Mouse (Mus musculus): Measurements from ENCODE around the gene Krt13.

Gene Krt13

DNA sequence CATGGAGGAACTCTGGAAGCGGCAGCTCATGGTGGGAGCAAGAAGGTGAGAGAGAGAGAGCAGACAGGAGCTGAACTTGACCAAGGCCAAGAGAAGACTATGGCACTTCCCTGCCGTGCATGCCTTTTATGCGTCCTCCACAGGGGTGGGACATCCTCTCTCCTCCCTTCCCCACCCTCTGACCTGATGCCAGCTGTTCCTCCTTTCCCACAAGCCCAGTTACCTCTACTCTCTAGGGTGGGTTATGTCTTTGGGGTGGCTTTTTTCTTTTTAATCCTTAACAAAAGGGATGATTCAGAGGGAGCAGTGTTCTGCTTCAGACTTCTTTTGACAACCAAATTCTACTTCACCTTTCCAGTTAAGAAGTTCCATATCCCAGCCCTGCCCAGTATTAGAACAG lies at the start of gene Krt13:
TSS of gene Krt13 (minus strand) at position 101 of the 400 bp plus-strand sequence.
- DNase-seq = no peak

DNA sequence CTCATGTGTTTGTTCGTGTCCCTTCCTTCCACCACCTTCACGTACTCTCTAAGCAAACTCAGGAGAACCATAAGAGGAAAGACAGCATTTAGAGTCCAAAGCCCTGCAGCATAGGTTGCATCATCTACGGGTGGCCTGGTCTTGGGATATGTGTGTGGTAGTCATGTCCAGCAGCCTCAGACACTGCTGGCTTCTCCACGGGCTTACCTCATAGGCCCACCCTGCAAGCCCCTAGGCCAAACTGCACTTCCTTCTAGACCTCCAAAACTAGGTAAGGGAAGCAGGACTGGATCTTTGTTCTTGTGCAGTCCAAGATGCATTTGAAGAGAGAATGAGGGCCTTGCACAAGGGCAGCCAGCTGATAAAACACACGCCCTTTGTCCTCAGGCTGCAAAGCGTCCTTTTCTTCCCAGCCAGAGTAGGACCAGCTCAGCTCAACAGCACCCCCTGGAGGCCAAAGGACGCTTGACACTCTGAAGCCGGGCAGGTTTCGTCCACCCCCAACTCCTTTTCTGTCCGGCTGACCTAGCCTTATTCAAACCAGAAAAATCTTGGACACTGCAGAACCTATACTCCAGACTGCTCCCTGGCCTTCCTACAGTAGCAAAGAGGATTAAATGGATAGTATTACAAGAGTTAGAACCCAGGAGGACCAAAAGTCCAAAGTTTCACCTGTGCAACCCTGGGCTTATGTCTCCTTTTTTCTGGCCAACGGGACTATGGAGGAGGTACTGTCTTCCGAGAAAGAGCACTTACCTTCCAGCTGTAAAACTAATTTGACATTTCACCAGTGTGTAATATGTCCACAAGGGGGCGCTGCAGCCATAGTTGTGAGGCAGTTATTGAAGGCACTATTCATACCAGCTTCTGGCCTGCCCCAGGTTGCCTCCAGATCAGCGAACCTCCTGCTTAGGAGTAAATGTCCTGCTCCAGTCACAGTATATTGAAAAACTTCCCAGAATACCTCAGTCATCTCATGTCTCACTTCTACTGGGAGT lies 47.7 kb upstream of the Krt13 start:
- peak; percentile 56 to 59 for DNase-seq

GRCm38 (mm10) chr11:100168071-100168470 lies 46.7 kb upstream of the Krt13 start:
- DNase-seq = no peak

DNA sequence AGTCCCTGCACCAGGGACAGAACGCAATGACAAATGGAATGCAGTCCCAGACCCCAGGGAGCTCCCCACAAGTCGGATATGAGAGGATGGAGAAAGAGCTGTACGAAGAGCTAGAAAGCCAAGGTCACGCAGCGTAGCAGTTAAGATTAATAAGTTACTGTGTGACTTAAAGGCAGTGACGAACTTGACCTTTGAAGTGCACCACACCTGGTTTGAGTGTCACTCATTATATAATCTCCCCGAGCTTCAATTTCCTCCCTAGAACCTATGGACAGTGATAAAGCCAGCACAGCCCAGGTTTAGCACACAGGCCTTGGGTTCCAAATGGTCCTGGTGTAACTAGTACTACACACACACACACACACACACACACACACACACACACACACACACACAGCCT lies 43.0 kb upstream of the Krt13 start:
- DNase-seq = no peak

GRCm38 (mm10) chr11:100157908-100158477 lies 36.6 kb upstream of the Krt13 start:
- DNase-seq = no peak

DNA sequence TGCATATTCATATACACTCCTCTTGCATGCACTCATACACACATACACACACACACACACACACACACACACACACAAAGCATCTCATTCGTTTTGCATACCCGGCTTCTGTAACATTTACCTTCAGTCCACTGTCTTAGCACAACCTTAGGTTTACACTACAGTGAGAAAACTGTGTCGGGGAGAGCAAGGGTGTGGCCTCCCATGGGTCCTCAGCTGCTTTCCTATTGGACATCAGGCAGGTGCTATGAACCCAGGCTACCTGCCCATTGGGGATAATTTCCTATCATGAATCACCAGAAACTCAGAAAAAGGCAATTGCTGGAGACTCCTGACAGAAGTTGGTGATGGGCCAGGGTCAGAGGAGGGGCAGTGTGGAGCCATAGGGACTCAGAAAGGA lies 36.0 kb upstream of the Krt13 start:
- DNase-seq = no peak

DNA sequence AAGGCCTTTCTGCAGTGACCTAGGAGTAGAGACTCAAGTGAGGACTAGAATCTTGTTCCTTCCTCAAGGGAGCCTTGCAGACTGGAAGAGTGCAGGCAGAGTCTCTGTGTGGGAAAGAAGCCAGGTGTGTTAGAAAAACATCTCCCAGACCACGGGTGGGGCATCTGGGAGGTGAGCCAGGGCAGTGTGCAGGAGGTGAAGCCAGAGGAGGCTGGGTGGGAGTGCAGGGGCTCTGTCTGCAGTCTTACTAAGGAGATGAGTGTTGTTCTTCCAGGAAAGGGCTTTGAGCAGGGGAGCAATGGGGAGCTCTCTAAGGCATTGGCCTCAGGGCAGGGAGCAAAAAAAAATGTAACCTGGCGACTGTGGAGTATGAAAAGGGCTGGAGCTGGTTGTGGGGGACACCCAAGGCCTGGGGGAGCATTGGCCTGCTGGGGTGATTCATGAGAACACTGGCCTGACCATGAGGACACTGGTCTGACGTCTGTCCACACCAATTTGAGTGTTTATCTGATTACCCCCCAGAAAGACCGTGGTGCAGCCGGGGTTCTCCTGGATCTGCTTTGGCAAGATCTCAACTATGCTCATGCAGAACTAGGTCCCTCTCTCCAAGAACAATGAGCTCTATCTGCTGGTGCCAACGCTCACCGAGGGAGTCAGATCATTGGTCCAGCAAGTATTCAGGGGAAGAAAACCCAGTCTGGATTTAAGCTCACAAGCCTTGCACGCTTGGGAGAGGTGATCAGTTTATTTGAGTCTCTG lies 34.3 kb upstream of the Krt13 start:
- DNase-seq = no peak

- no peak for DNase-seq
Observed at GRCm38 (mm10) chr11:100148615-100149330, 27.4 kb upstream of the Krt13 start, which contains the start of gene Krt19. Krt19 (minus strand) TSS chr11:100148665.

- no peak for DNase-seq
Observed at GRCm38 (mm10) chr11:100147566-100148353, 26.4 kb upstream of the Krt13 start.

DNA sequence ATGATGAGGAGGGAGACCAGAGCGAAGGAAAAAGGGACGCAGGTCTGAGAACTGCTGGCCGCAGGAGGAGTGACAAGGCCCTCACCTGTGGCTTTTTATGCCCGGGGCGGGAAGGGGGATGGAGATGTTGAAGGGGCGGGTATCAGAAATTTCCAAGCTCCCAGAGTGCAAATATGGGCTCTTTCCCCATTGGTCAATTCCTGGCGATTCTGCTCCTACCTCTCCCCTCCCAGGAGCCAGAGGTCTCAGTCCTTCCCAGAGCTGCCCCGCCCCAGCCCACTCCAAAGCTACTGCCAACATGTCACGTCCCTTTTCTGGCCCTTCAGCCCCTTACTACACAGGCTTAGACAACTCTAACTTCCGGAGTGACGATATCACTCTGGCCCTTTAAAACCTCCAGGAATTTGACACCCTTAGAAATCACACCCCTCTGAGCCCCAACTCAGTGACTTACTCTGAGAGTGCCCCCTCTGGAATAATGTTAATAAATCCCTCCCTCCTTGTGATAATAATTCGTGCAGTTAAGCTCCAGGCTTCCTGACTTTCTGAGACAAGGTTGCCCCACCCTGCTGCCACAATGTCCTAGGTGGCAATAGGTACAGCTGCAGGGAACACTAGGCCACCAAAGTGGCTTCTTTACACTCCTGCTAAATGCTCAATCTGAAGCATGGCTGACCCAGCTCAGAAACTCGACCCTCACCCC lies 24.6 kb upstream of the Krt13 start:
- no peak for DNase-seq

- no peak for DNase-seq
Observed at GRCm38 (mm10) chr11:100145104-100145503, 23.7 kb upstream of the Krt13 start.

- DNase-seq = no peak
Observed at GRCm38 (mm10) chr11:100140966-100141365, 19.6 kb upstream of the Krt13 start.

DNA sequence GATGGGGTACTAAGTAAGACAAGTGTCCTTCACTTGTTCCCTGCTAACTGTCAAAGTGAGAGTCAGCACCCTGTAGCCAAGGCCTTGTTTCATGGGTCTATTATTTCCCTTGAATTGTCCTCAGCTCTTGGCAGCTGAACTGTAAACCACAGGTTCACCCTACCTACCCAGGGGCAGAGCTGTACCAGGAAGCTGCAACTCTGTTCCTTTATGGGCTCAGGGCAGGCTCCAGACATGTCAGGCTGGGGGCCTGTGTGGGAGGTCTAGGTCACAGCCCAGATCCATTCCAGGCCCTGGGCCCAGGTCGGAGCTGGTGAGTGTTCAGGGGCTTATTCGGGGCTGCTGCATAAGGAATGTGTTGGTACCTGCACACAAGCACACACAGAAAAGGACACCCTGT lies 18.0 kb upstream of the Krt13 start:
- DNase-seq = no peak

DNA sequence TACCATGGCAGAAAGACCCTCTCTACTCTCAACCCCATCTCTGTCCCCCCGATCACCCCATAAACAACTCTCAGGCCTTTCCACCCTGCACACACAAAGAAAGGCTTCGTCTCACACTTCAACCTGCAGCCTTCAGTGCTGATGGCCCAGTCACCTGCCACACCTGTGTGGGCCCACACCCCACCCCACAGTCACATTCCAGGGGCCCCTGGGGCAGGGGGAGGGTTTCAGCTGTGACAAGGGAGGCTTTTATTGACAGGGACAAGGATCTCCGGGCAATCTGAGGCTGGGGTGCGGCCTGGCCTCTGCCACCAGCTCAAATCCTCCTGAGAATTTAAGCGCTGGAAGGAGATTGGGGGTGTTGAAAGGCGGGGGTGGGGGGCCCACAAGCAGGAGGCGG lies 17.4 kb upstream of the Krt13 start:
- DNase-seq = no peak

- DNase-seq = no peak
Observed at GRCm38 (mm10) chr11:100137693-100138092, 16.3 kb upstream of the Krt13 start.

DNA sequence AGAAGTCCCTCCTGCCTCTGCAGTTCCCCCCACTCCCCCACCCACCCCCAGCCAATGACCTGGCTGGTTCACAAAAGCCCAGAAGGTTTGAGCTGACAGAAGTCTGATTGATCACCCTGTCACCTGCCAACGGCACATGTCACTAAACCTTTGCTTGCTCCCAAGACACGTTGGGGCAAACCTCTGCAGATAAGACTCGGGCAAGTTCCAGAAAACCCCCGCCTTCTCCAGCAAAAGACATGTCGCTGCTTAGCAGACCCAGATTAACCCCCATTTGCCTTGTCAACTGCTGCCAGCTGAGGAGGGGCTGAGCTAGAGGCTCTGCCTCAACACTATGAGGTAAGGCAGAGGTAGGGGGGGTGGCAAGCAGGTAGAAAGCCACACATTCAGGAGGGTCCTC lies 15.2 kb upstream of the Krt13 start:
- no peak for DNase-seq

GRCm38 (mm10) chr11:100135731-100136130 lies 14.4 kb upstream of the Krt13 start, which contains the start of gene Krt15:
Krt15 (minus strand) TSS chr11:100135928.
- no peak for DNase-seq

- no peak for DNase-seq
Observed at GRCm38 (mm10) chr11:100124901-100125300, 3.5 kb upstream of the Krt13 start.

- no peak for DNase-seq
Observed at GRCm38 (mm10) chr11:100120331-100120730, 1.0 kb downstream of the Krt13 start.

- DNase-seq = no peak
Observed at GRCm38 (mm10) chr11:100113742-100114029, 7.7 kb downstream of the Krt13 start.
